Mouse (Mus musculus) midbrain, embryonic 14.5 days (tissue): Measurements from ENCODE around the gene Ppm1l. TPM values are rescaled to one million over a fixed set of nuclear protein-coding genes. Genes with fewer than 3 reads are reported as not detected.

Experiments used
- ATAC-seq: fragments of 200-750 bp; cut with Nextera tagmentation; 2 replicates; pipeline ENCODE4 v1.8.0; 2017; ENCODE audit warnings: moderate number of reproducible peaks, moderate library complexity; ENCODE audit not compliant: low FRiP score, low TSS enrichment
- DNase-seq: peaks from one replicate; pipeline ENCODE4 v3.0.0-alpha.2; 2015
- H3K27ac ChIP-seq: fragments of 300-500 bp; sonication (generic); replicated peaks from 2 replicates; pipeline ENCODE4 v1.5.1; 2014; ENCODE audit warnings: mild to moderate bottlenecking, low read depth, low read length, moderate library complexity
- H3K27me3 ChIP-seq: fragments of 300-500 bp; sonication (generic); 2 replicates; pipeline ENCODE4 v1.6.1; 2014; ENCODE audit warnings: low read length, control low read depth, mixed read lengths; ENCODE audit not compliant: control insufficient read depth, insufficient read depth
- H3K36me3 ChIP-seq: fragments of 300-500 bp; sonication (generic); 2 replicates; pipeline ENCODE4 v1.6.1; 2014; ENCODE audit warnings: low read length, control low read depth; ENCODE audit not compliant: control insufficient read depth, insufficient read depth
- H3K4me1 ChIP-seq: fragments of 300-500 bp; sonication (generic); 2 replicates; pipeline ENCODE4 v1.6.1; 2014; ENCODE audit warnings: mild to moderate bottlenecking, antibody characterized with exemption, low read length, control low read depth; ENCODE audit not compliant: control insufficient read depth, insufficient read depth
- H3K4me2 ChIP-seq: fragments of 300-500 bp; sonication (generic); 2 replicates; pipeline ENCODE4 v1.6.1; 2014; ENCODE audit warnings: mild to moderate bottlenecking, low read length, moderate library complexity
- H3K4me3 ChIP-seq: fragments of 300-500 bp; sonication (generic); replicated peaks from 2 replicates; pipeline ENCODE4 v1.5.1; 2014; ENCODE audit warnings: low read depth, low read length
- H3K9ac ChIP-seq: fragments of 300-500 bp; sonication (generic); replicated peaks from 2 replicates; pipeline ENCODE4 v1.6.1; 2014; ENCODE audit warnings: mild to moderate bottlenecking, low read length, moderate library complexity
- H3K9me3 ChIP-seq: fragments of 300-500 bp; sonication (generic); 2 replicates; pipeline ENCODE4 v1.6.1; 2016; ENCODE audit warnings: low read length, control low read depth, mixed read lengths; ENCODE audit not compliant: control insufficient read depth
- WGBS: fragments of 180-500 bp; shearing (Covaris S2); extraction: QIAGEN DNeasy Blood & Tissue Kit; methylation state at CpG from one replicate; pipeline ENCODE4 v1.1.7; 2014; 5-methylcytosine and 5-hydroxymethylcytosine counted together
- polyA plus RNA-seq: library from polyadenylated mRNA; unstranded; fragments of >200 nt; fragmentation: Nextera tagmentation; extraction: Ambion mirVana; gene quantifications from 2 replicates; pipeline ENCODE4 v1.2.1, GENCODE M21; 2014

The Ppm1l gene
- polyA plus RNA-seq, 1 experiment from 2014 or later: 26.2 TPM

DNA sequence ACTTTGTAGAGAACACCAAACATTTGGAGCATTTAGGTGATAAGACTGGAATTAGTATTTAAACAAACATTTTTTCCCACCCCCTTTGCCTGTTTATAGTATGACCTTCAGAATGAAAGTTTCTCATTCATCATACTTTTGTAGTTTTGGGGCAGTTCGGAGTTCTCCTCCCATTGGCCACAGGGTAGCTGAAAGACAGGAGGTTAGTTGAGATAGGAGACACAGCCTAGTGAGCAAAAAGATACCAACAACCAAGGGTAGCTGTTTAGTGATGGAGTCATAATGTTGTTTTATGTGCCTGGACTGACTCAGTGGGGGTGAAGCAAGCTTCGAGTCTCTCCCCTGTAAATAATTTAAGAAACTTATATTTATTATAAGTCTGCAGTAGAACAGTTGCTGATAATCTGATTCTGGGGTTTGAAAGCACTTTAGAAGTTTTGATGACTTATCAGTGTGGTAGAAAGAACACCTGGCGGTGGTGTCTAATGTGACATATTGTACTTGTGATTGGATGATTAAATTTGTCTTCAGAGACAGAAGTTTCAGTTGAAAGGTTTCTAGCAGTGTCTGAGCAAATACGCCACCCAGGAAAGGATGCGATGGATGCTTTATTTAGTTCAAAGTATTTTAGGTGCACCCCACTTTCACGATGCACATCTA lies 2.5 kb downstream of the Ppm1l start:
- no peak for DNase-seq
- Histone ChIP-seq H3K4me3 (peak overlapping the region; percentile 86), H3K36me3 (no peaks in the 10 kb centered on the region), H3K9ac (peak overlapping the region; percentile 92; the same call in 1 of the 2 replicates), H3K4me1 (peaks cover 23% of the 10 kb centered on the region), H3K27me3 (no peaks in the 10 kb centered on the region), H3K27ac (no peak overlapping the region), H3K9me3 (no peaks in the 10 kb centered on the region), H3K4me2 (peak overlapping the region; percentile 89)
- WGBS: 81% methylated on average over 6 of the region's 6 CpGs
- no peak for ATAC-seq

GRCm38 (mm10) chr3:69323982-69324381 lies 7.3 kb downstream of the Ppm1l start:
- no peak overlapping the region for H3K27ac ChIP-seq
- no peaks in the 10 kb centered on the region for H3K9me3 ChIP-seq
- no peaks in the 10 kb centered on the region for H3K36me3 ChIP-seq
- H3K4me2 ChIP-seq: no peak overlapping the region
- H3K4me3 ChIP-seq: no peak overlapping the region
- ATAC-seq: no peak
- 95% methylated on average over 3 of the region's 3 CpGs for WGBS
- H3K9ac ChIP-seq: no peak overlapping the region
- H3K4me1 ChIP-seq: peaks cover 10% of the 10 kb centered on the region
- no peak for DNase-seq
- H3K27me3 ChIP-seq: no peaks in the 10 kb centered on the region

GRCm38 (mm10) chr3:69329910-69330309 lies 13.2 kb downstream of the Ppm1l start:
- Histone ChIP-seq H3K9ac (no peak overlapping the region), H3K27me3 (no peaks in the 10 kb centered on the region), H3K4me2 (no peak overlapping the region), H3K4me1 (no peaks in the 10 kb centered on the region), H3K36me3 (no peaks in the 10 kb centered on the region), H3K9me3 (no peaks in the 10 kb centered on the region), H3K27ac (no peak overlapping the region), H3K4me3 (no peak overlapping the region)
- DNase-seq: no peak
- WGBS: 82% methylated on average over 5 of the region's 5 CpGs
- ATAC-seq: no peak

DNA sequence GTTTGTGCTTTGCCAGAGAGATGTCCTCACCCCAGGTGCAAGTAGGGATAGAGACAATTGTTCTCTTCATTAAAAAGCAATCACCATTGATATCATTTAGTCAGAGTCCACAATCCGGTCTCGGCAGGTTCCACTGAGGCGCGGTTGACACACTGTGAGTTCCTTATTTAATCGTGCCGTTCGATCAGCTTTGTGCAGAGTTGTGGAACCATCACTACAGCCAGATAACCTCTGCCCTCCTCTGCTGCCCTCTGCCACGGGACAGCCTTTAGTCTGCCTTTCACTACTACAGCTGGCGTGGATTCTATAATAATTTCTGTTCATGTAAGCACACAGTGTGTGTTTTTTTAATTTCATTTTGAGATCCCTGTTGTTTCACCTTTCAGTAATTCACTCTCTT lies 17.2 kb downstream of the Ppm1l start:
- H3K9me3 ChIP-seq: no peaks in the 10 kb centered on the region
- H3K27ac ChIP-seq: no peak overlapping the region
- no peaks in the 10 kb centered on the region for H3K36me3 ChIP-seq
- ATAC-seq: no peak
- WGBS: 35% methylated on average over 9 of the region's 9 CpGs
- H3K4me2 ChIP-seq: no peak overlapping the region
- no peak for DNase-seq
- no peak overlapping the region for H3K9ac ChIP-seq
- H3K4me3 ChIP-seq: no peak overlapping the region
- H3K4me1 ChIP-seq: no peaks in the 10 kb centered on the region
- no peaks in the 10 kb centered on the region for H3K27me3 ChIP-seq

- no peak overlapping the region for H3K4me2 ChIP-seq
- 0 out of 2 replicates have a peak, but pooled peaks cover 4% of the 10 kb centered on the region for H3K4me1 ChIP-seq
- H3K9me3 ChIP-seq: no peaks in the 10 kb centered on the region
- 79% methylated on average over 1 of the region's 1 CpGs for WGBS
- no peak overlapping the region for H3K27ac ChIP-seq
- H3K4me3 ChIP-seq: no peak overlapping the region
- no peaks in the 10 kb centered on the region for H3K27me3 ChIP-seq
- ATAC-seq (no peak), DNase-seq (no peak)
- H3K36me3 ChIP-seq: no peaks in the 10 kb centered on the region
- H3K9ac ChIP-seq: no peak overlapping the region
Measured at GRCm38 (mm10) chr3:69340486-69340885, 23.8 kb downstream of the Ppm1l start.

GRCm38 (mm10) chr3:69340971-69341370 lies 24.3 kb downstream of the Ppm1l start:
- H3K36me3 ChIP-seq: no peaks in the 10 kb centered on the region
- H3K9ac ChIP-seq: no peak overlapping the region
- 0 out of 2 replicates have a peak, but pooled peaks cover 4% of the 10 kb centered on the region for H3K4me1 ChIP-seq
- DNase-seq (no peak), ATAC-seq (no peak)
- no peaks in the 10 kb centered on the region for H3K9me3 ChIP-seq
- H3K27me3 ChIP-seq: no peaks in the 10 kb centered on the region
- H3K4me3 ChIP-seq: no peak overlapping the region
- no peak overlapping the region for H3K27ac ChIP-seq
- no peak overlapping the region for H3K4me2 ChIP-seq

- Histone ChIP-seq H3K36me3 (no peaks in the 10 kb centered on the region), H3K27ac (no peak overlapping the region), H3K4me1 (0 out of 2 replicates have a peak, but pooled peaks cover 4% of the 10 kb centered on the region), H3K4me3 (no peak overlapping the region), H3K27me3 (no peaks in the 10 kb centered on the region), H3K4me2 (no peak overlapping the region), H3K9ac (no peak overlapping the region), H3K9me3 (no peaks in the 10 kb centered on the region)
- ATAC-seq: no peak
- DNase-seq: no peak
- 85% methylated on average over 8 of the region's 8 CpGs for WGBS
Measured at GRCm38 (mm10) chr3:69341514-69341913, 24.9 kb downstream of the Ppm1l start.

- 83% methylated on average over 8 of the region's 8 CpGs for WGBS
- no peaks in the 10 kb centered on the region for H3K27me3 ChIP-seq
- H3K9me3 ChIP-seq: no peaks in the 10 kb centered on the region
- H3K27ac ChIP-seq: no peak overlapping the region
- no peak overlapping the region for H3K9ac ChIP-seq
- no peak overlapping the region for H3K4me2 ChIP-seq
- no peak overlapping the region for H3K4me3 ChIP-seq
- H3K4me1 ChIP-seq: 0 out of 2 replicates have a peak, but pooled peaks cover 4% of the 10 kb centered on the region
- no peak for ATAC-seq
- DNase-seq: no peak
- H3K36me3 ChIP-seq: no peaks in the 10 kb centered on the region
Measured at GRCm38 (mm10) chr3:69342247-69342921, 25.7 kb downstream of the Ppm1l start.

DNA sequence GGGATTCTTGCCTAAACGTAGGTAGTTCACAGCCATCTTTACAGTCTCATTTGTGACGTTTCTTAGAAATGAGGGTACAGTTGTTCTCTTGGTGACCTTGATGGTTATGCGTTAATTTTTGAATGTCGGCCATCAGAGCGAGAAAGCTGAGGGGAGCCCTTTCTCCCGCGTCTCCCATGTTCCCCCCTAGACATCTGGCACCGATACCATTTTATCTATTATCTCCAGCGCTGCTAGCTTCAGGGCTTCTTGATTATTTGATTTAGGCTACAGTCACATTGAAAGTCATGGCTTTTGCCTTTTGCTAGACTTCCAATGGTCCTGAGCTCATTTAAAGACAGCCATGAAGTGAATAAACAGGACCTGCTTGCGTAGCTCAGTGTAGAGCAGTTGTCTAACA lies 26.5 kb downstream of the Ppm1l start:
- ATAC-seq: no peak
- H3K36me3 ChIP-seq: no peaks in the 10 kb centered on the region
- H3K27me3 ChIP-seq: no peaks in the 10 kb centered on the region
- no peak overlapping the region for H3K9ac ChIP-seq
- no peaks in the 10 kb centered on the region for H3K9me3 ChIP-seq
- H3K4me2 ChIP-seq: no peak overlapping the region
- no peak overlapping the region for H3K4me3 ChIP-seq
- H3K4me1 ChIP-seq: 0 out of 2 replicates have a peak, but pooled peaks cover 4% of the 10 kb centered on the region
- no peak overlapping the region for H3K27ac ChIP-seq
- 92% methylated on average over 10 of the region's 10 CpGs for WGBS
- no peak for DNase-seq
